In genomic region chr7:48825170-48825569, GRCm38 (mm10) we compare ENCODE assay signal across 19 mouse cellular contexts. TPM values are rescaled to one million over a fixed set of nuclear protein-coding genes. Genes with fewer than 3 reads are reported as not detected.
"Had no signal": no experiment of that assay in that cellular context is flagged by ENCODE, and none has a peak within 500 bp of the region (broad histone marks: within the 10 kb centered on the region; RNA-seq: fewer than 3 reads in every experiment).

No protein-coding gene starts in this region.

- H3K9ac ChIP-seq: kidney, embryonic 15.5 days; limb, embryonic 13.5 days; lung, embryonic 15.5 days; midbrain, embryonic 15.5 days; neural tube, embryonic 12.5 days had no signal

- H3K4me2 ChIP-seq: kidney, embryonic 15.5 days; limb, embryonic 13.5 days; liver, embryonic 11.5 days; lung, embryonic 15.5 days; midbrain, embryonic 15.5 days; neural tube, embryonic 12.5 days had no signal

- H3K4me1 ChIP-seq: kidney, embryonic 15.5 days; limb, embryonic 13.5 days; lung, embryonic 15.5 days; neural tube, embryonic 12.5 days had no signal

- ATAC-seq: midbrain, embryonic 15.5 days had no signal

- H3K27ac ChIP-seq: kidney, embryonic 15.5 days; limb, embryonic 13.5 days; lung, embryonic 15.5 days; midbrain, embryonic 15.5 days; neural tube, embryonic 12.5 days; stomach, postnatal 0 days had no signal

- H3K4me3 ChIP-seq: kidney, embryonic 15.5 days; limb, embryonic 13.5 days; lung, embryonic 15.5 days; midbrain, embryonic 15.5 days; neural tube, embryonic 12.5 days had no signal

- DNase-seq: kidney, postnatal 14 days; left cerebral cortex, postnatal 4 days; lung, postnatal 14 days; right cerebral cortex, postnatal 14 days; thymus, postnatal 4 days had no signal

- H3K27me3 ChIP-seq: kidney, embryonic 15.5 days; limb, embryonic 13.5 days; lung, embryonic 15.5 days; midbrain, embryonic 15.5 days had no signal

- H3K9me3 ChIP-seq: kidney, embryonic 15.5 days; limb, embryonic 13.5 days; lung, embryonic 15.5 days; midbrain, embryonic 15.5 days; neural tube, embryonic 12.5 days had no signal

RNA-seq across cellular contexts. Expression of gene Csrp3, which starts 22.7 kb away (rescaled TPM):
- total RNA-seq: layer of hippocampus, adult 8-10 months; layer of hippocampus, postnatal 14 days; left cerebral cortex, adult 18-20 months; left cerebral cortex, postnatal 10 days; left cerebral cortex, postnatal 4 days; neutrophil, adult 5-6 weeks had no signal
- polyA plus RNA-seq: large intestine, adult 2 months; small intestine, adult 2 months had no signal
